Mouse (Mus musculus) gastrocnemius, postnatal 25 days (tissue): Measurements from ENCODE around the gene Hoxd11. TPM values are rescaled to one million over a fixed set of nuclear protein-coding genes. Genes with fewer than 3 reads are reported as not detected.

ENCODE experiments used
- DNase-seq: peaks from one replicate; pipeline ENCODE4 v3.0.0; 2022
- total RNA-seq, 2 experiments: library from RNA; stranded (reverse); gene quantifications; 1 replicate in 1 of 2; 2 replicates in 1 of 2; pipeline ENCODE4 v1.2.3; 2021

Gene Hoxd11
- total RNA-seq, 2 experiments from 2014 or later: 0.26 TPM; not detected in 1

GRCm38 (mm10) chr2:74681594-74682531 is 2.5 kb downstream of the Hoxd11 start:
- DNase-seq: no peak

GRCm38 (mm10) chr2:74682796-74683195 is 3.4 kb downstream of the Hoxd11 start:
- no peak for DNase-seq

- DNase-seq: no peak
Observed at GRCm38 (mm10) chr2:74683471-74683951, 4.2 kb downstream of the Hoxd11 start.

GRCm38 (mm10) chr2:74684106-74684505 is 4.7 kb downstream of the Hoxd11 start:
- DNase-seq: no peak

- DNase-seq: no peak
Observed at GRCm38 (mm10) chr2:74685059-74685603, 5.8 kb downstream of the Hoxd11 start.

- DNase-seq: no peak
Observed at GRCm38 (mm10) chr2:74686301-74686987, 7.1 kb downstream of the Hoxd11 start.

- no peak for DNase-seq
Observed at GRCm38 (mm10) chr2:74686988-74687697, 7.8 kb downstream of the Hoxd11 start.

- DNase-seq: no peak
Observed at GRCm38 (mm10) chr2:74687698-74688555, 8.6 kb downstream of the Hoxd11 start.

GRCm38 (mm10) chr2:74688795-74689573 is 9.6 kb downstream of the Hoxd11 start:
- DNase-seq: no peak

GRCm38 (mm10) chr2:74689574-74690337 is 10.4 kb downstream of the Hoxd11 start:
- no peak for DNase-seq

- no peak for DNase-seq
Observed at GRCm38 (mm10) chr2:74690338-74690716, 11.0 kb downstream of the Hoxd11 start.

GRCm38 (mm10) chr2:74691022-74691951 is 11.9 kb downstream of the Hoxd11 start, which contains the start of gene Hoxd10:
TSS of gene Hoxd10 (plus strand) at chr2:74691924.
- DNase-seq: peak; percentile 84

- no peak for DNase-seq
Observed at GRCm38 (mm10) chr2:74691995-74692807, 12.8 kb downstream of the Hoxd11 start.

GRCm38 (mm10) chr2:74692808-74693431 is 13.6 kb downstream of the Hoxd11 start:
- DNase-seq: no peak

GRCm38 (mm10) chr2:74693432-74693827 is 14.1 kb downstream of the Hoxd11 start:
- DNase-seq: no peak

- DNase-seq: no peak
Observed at GRCm38 (mm10) chr2:74694066-74694465, 14.7 kb downstream of the Hoxd11 start.

- DNase-seq: no peak
Observed at GRCm38 (mm10) chr2:74695383-74695782, 16.0 kb downstream of the Hoxd11 start.
